Mouse (Mus musculus): ENCODE measurements around the gene Msl3l2. TPM values are rescaled to one million over a fixed set of nuclear protein-coding genes. Genes with fewer than 3 reads are reported as not detected.

The Msl3l2 gene
- polyA plus RNA-seq, 1 experiment, result 3.2 TPM

GRCm38 (mm10) chr10:56165758-56166157 lies 59.0 kb downstream of the Msl3l2 start:
- no peak overlapping the region for H3K4me3 ChIP-seq (ENCODE audit: insufficient read depth, low read length)
- no peak overlapping the region for H3K27ac ChIP-seq (ENCODE audit: insufficient read depth, low read depth, low read length)
- H3K4me1 ChIP-seq (ENCODE audit: control insufficient read depth, insufficient read depth, low read length), result peaks cover 2% of the 10 kb centered on the region; the same call in 1 of the 2 replicates
- TF ChIP-seq CTCF (IDR thresholded peaks at IDR 0.05; ENCODE audit: low read depth, low read length) (no peak), POLR2A (IDR thresholded peaks at IDR 0.05; ENCODE audit: borderline replicate concordance, low read depth, low read length) (no peak)

Other genes starting within 250 kb of the Msl3l2 start
- gene Tbc1d32, start 121.8 kb downstream of the Msl3l2 start, polyA plus RNA-seq (2012; ENCODE audit: insufficient read depth, insufficient read length, missing spikeins), result 5.2 and 5.4 TPM in 2 replicates